Mouse (Mus musculus): ENCODE results near the gene Pld4.

DNA sequence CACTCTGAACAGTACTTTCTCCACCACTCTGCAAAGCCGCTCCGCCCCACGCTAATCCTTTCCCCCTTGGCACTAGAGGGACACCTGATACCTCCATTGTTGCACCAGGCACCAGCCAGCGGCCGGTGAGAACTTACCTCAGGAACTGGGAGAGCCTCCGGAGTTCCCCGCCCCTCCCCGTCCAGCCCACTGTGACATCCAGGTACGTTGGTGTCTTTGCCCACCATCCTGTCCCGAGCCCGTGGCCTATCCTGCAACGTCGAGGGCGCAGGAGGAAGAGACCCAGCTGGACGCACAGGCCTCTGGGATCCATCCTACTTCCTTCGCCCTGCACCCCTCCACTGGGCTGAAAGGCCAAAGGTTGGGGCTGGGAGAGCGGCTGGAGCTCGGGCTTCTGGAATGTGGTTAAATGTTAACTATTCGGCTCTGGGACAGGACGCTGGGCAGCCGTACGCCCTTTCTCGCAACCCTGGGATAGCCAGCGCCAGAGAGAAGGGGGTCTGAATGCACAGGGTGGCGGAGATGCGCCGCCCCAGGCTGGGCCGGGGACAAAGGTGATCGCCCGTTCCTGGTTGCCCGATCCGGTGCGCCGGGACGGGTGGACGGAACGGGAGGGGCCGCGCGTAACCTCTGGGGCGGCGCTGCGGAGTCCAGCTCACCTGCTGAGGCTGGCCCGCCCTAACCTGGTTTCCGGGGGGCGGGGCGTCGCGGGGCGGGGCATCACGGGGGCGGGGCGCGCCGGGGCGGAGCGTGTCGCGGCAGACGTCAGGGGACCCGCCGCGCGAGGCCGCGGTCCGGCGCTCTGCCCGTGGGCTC lies 38.8 kb upstream of the Pld4 start:
- TF ChIP-seq CTCF (IDR thresholded peaks at IDR 0.05; ENCODE audit: low read depth) (no peak), EP300 (IDR thresholded peaks at IDR 0.05; ENCODE audit: low read depth) (no peak)
